Mouse (Mus musculus) C2C12 (cell line): ENCODE measurements around the gene Psg19.

ENCODE experiments used
- CTCF ChIP-seq: IDR thresholded peaks from one replicate; pipeline ENCODE4 v1.5.1; 2011; ENCODE audit not compliant: control insufficient read depth, insufficient read depth, insufficient read length
- MAX ChIP-seq: IDR thresholded peaks from one replicate; pipeline ENCODE4 v1.6.1; 2011; ENCODE audit warnings: mild to moderate bottlenecking, control low read depth
- MYOG ChIP-seq: IDR thresholded peaks from one replicate; pipeline ENCODE4 v1.6.1; 2011; ENCODE audit not compliant: control insufficient read depth, insufficient read length; ENCODE audit errors: extremely low read depth

DNA sequence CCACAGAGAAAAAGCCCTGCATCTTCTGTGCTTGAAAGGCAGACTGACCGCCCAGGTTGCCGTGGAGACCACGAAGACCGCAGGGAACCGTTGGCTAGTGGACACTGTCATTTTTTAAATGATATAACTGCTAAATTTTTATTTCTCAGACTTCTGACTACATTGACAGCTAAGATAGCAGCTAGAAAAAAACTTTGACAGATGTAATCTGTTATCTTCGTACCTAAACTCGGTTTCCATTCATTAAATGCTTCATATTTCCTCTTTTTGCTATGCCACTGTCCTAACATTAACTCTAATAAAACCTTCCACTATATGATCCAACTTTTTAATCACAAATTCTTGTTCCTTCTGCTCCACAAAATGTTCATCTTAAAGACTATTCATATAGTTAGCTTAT lies 31.2 kb upstream of the Psg19 start:
- TF ChIP-seq MYOG (no peak), CTCF (no peak), MAX (no peak)
